Mouse (Mus musculus): ENCODE results near the gene Dock7.

The Dock7 gene

DNA sequence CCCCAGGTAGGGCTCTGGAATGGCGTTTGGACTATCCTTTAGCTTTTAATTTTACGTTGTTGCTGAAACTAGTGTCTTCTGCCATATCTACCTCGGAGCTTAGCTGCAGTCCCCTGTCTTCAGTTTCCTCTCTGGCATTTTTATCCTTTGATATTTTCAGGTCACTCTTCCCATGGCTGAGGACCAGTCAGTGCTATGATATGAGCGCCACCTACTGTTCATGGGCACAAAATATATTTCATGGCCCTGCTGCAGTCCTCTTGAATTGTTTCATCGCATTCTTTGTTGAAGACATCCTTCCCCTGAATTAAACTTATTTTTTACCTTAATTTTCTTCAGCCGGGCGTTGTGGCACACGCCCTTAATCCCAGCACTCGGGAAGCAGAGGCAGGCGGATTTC lies 233.6 kb downstream of the Dock7 start:
- DNase-seq (ENCODE audit: low read depth) = peak; percentile 60
